Mouse (Mus musculus) lung, postnatal 10 days (tissue): ENCODE data around the gene Cntnap5c.

Source experiments
- DNase-seq: peaks from one replicate; pipeline ENCODE4 v3.0.0; 2021

The Cntnap5c gene

GRCm38 (mm10) chr17:58004491-58004890 is 235.1 kb downstream of the Cntnap5c start:
- no peak for DNase-seq

GRCm38 (mm10) chr17:58041178-58041577 is 271.8 kb downstream of the Cntnap5c start:
- peak; percentile 5 for DNase-seq

GRCm38 (mm10) chr17:58045149-58045548 is 275.8 kb downstream of the Cntnap5c start:
- DNase-seq = no peak

GRCm38 (mm10) chr17:58069912-58070311 is 300.5 kb downstream of the Cntnap5c start:
- peak; percentile 1 for DNase-seq

GRCm38 (mm10) chr17:58082676-58083075 is 313.3 kb downstream of the Cntnap5c start:
- no peak for DNase-seq

GRCm38 (mm10) chr17:58104505-58104904 is 335.1 kb downstream of the Cntnap5c start:
- no peak for DNase-seq

- no peak for DNase-seq
Observed at GRCm38 (mm10) chr17:58107901-58108300, 338.5 kb downstream of the Cntnap5c start.

- DNase-seq = no peak
Observed at GRCm38 (mm10) chr17:58108335-58108734, 339.0 kb downstream of the Cntnap5c start.

GRCm38 (mm10) chr17:58187171-58187570 is 417.8 kb downstream of the Cntnap5c start:
- no peak for DNase-seq

GRCm38 (mm10) chr17:58201148-58201547 is 431.8 kb downstream of the Cntnap5c start:
- no peak for DNase-seq

- no peak for DNase-seq
Observed at GRCm38 (mm10) chr17:58268058-58268457, 498.7 kb downstream of the Cntnap5c start.

GRCm38 (mm10) chr17:58351310-58351709 is 581.9 kb downstream of the Cntnap5c start:
- DNase-seq = no peak

GRCm38 (mm10) chr17:58356224-58356623 is 586.9 kb downstream of the Cntnap5c start:
- no peak for DNase-seq

GRCm38 (mm10) chr17:58363582-58364267 is 594.4 kb downstream of the Cntnap5c start:
- DNase-seq = no peak

GRCm38 (mm10) chr17:58370089-58370488 is 600.7 kb downstream of the Cntnap5c start:
- DNase-seq = no peak

- no peak for DNase-seq
Observed at GRCm38 (mm10) chr17:58407769-58408168, 638.4 kb downstream of the Cntnap5c start.

- DNase-seq = no peak
Observed at GRCm38 (mm10) chr17:58408756-58409155, 639.4 kb downstream of the Cntnap5c start.

- DNase-seq = no peak
Observed at GRCm38 (mm10) chr17:58437443-58437842, 668.1 kb downstream of the Cntnap5c start.
